Mouse (Mus musculus) thymus, adult 2 months (tissue): ENCODE data around the gene Lrrfip1. TPM values are rescaled to one million over a fixed set of nuclear protein-coding genes. Genes with fewer than 3 reads are reported as not detected.

ENCODE experiments used
- DNase-seq: peaks from one replicate; pipeline ENCODE4 v3.0.0; 2021
- H3K27ac ChIP-seq: fragments of 200-500 bp; 2 replicates; pipeline ENCODE4 v1.5.1; 2012; ENCODE audit warnings: low read length, control low read depth; ENCODE audit not compliant: control insufficient read depth, insufficient read depth
- H3K27me3 ChIP-seq: fragments of 200-500 bp; 2 replicates; pipeline ENCODE4 v1.6.1; 2012; ENCODE audit warnings: mild to moderate bottlenecking, low read length, moderate library complexity, mixed read lengths; ENCODE audit not compliant: control insufficient read depth, insufficient read depth
- H3K36me3 ChIP-seq: fragments of 200-500 bp; 2 replicates; pipeline ENCODE4 v1.6.1; 2012; ENCODE audit warnings: mild to moderate bottlenecking, low read length, moderate library complexity; ENCODE audit not compliant: control insufficient read depth, insufficient read depth
- H3K4me1 ChIP-seq: fragments of 200-500 bp; replicated peaks from 2 replicates; pipeline ENCODE4 v1.6.1; 2012; ENCODE audit warnings: low read length; ENCODE audit not compliant: control insufficient read depth, insufficient read depth
- H3K4me3 ChIP-seq: fragments of 200-500 bp; 2 replicates; pipeline ENCODE4 v1.5.1; 2012; ENCODE audit warnings: mild to moderate bottlenecking, low read length, control low read depth, moderate library complexity; ENCODE audit not compliant: control insufficient read depth, insufficient read depth
- CTCF ChIP-seq: fragments of 200-500 bp; IDR thresholded peaks from 2 replicates; pipeline ENCODE4 v1.5.1; 2012; ENCODE audit warnings: mild to moderate bottlenecking, control low read depth, low read length, moderate library complexity, borderline replicate concordance; ENCODE audit not compliant: control insufficient read depth, poor library complexity, insufficient read depth; ENCODE audit errors: extremely low read depth
- POLR2A ChIP-seq: fragments of 200-500 bp; IDR thresholded peaks from 2 replicates; pipeline ENCODE4 v1.6.1; 2012; ENCODE audit warnings: mild to moderate bottlenecking, low read length, control low read depth, moderate library complexity; ENCODE audit not compliant: control insufficient read depth, poor library complexity, insufficient read depth; ENCODE audit errors: extremely low read depth
- WGBS: fragments of 180-500 bp; shearing (Covaris S2); methylation state at CpG from one replicate; pipeline ENCODE4 v1.1.7; 2018; 5-methylcytosine and 5-hydroxymethylcytosine counted together
- polyA plus RNA-seq: library from polyadenylated mRNA; depleted of rRNA; stranded (reverse); fragments of >200 nt; gene quantifications from 2 replicates; pipeline ENCODE4 v1.2.3, GENCODE M21; 2012

Lrrfip1 gene
- polyA plus RNA-seq, 1 experiment, result 31.8 TPM

- Histone ChIP-seq H3K36me3 (no peaks in the 10 kb centered on the region), H3K27me3 (no peaks in the 10 kb centered on the region), H3K4me1 (no peaks in the 10 kb centered on the region), H3K27ac (no peak overlapping the region), H3K4me3 (no peak overlapping the region)
- WGBS, result 92% methylated on average over 4 of the region's 4 CpGs
- DNase-seq, result no peak
- TF ChIP-seq CTCF (no peak), POLR2A (no peak)
Observed at GRCm38 (mm10) chr1:90962526-90962925, 36.0 kb upstream of the Lrrfip1 start.

DNA sequence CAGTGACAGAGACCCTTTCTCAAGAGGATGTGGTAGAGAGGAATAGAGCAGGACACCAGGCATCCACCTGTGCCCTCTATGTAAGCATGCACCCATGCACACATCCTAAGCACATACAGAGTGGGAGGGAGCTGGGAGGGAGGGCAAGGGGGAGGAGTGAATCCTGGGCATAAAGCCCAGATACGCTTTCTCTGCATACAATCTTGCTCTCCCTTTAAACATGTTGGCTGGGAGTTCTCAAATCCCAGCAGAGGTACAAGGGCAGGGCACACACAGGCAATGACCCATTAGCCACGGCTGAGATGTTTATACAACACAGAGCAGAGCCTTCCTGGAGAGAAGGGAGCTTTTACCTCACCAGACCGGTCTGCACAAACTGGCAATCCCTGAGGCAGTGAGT is 35.5 kb upstream of the Lrrfip1 start:
- Histone ChIP-seq H3K27ac (no peak overlapping the region), H3K27me3 (no peaks in the 10 kb centered on the region), H3K4me3 (no peak overlapping the region), H3K4me1 (no peaks in the 10 kb centered on the region), H3K36me3 (no peaks in the 10 kb centered on the region)
- WGBS, result 94% methylated on average over 3 of the region's 3 CpGs
- DNase-seq, result no peak
- TF ChIP-seq POLR2A (no peak), CTCF (no peak)

GRCm38 (mm10) chr1:90967583-90967982 is 31.0 kb upstream of the Lrrfip1 start:
- H3K27ac ChIP-seq, result no peak overlapping the region
- DNase-seq, result no peak
- no peak for TF ChIP-seq POLR2A
- no peak for TF ChIP-seq CTCF
- no peak overlapping the region for H3K4me3 ChIP-seq
- H3K36me3 ChIP-seq, result no peaks in the 10 kb centered on the region
- no peaks in the 10 kb centered on the region for H3K4me1 ChIP-seq
- H3K27me3 ChIP-seq, result no peaks in the 10 kb centered on the region
- WGBS, result 93% methylated on average over 7 of the region's 7 CpGs

DNA sequence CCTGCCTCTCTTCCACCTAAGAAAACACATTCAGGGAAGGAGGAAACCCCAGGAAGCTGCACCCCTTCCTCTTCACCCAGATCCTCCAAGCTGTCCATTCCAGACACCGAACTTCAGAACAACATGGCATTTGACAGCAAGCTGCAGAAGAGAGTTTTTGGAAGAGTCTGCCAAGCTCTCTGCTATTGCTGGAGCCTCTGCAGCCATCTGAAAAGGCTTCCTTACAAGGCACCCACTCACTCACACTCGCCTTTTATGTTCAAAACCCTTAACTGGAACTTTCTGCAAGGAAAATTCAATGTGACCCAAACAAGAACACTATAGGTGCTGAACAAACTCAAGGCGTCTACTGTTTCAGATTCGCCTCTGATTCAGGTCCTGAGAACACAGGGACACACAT is 29.9 kb upstream of the Lrrfip1 start:
- H3K4me1 ChIP-seq, result no peaks in the 10 kb centered on the region

DNA sequence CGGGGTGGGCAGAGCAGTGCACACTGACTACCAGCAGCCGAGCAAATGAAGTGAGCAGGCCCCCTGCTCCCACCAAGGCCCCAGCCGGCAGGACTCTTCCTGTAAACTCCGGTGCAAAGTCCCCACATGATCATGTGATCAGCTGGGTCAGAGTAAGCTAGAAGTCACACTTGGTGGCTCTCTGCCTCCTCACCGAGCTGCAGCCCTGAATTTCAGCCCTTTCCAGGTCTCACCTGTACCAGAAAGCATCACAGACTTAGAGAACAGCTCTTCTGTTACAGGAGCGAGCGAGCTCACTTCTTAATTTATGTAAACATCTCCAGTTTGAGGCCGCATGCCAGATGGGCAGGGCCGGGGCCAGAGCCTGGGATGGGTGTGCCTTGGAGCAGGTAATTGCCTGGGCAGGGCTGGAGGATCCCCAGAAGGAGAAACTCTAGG is 29.2 kb upstream of the Lrrfip1 start, which contains the start of gene Rab17:
Gene Rab17, minus strand, starts transcription at position 315 of the 438 bp plus-strand sequence.
- no peaks in the 10 kb centered on the region for H3K4me1 ChIP-seq
- no peak for TF ChIP-seq POLR2A
- no peak for TF ChIP-seq CTCF
- no peaks in the 10 kb centered on the region for H3K27me3 ChIP-seq
- no peak within 1 kb of the TSS for H3K4me3 ChIP-seq
- WGBS, result 47% methylated on average over 9 of the region's 9 CpGs
- no peaks in the 10 kb centered on the region for H3K36me3 ChIP-seq
- H3K27ac ChIP-seq, result no peak within 1 kb of the TSS
- no peak for DNase-seq

More for the DNA sequence above, 29.9 kb upstream of the Lrrfip1 start:
- TF ChIP-seq CTCF, result no peak
- no peak for TF ChIP-seq POLR2A
- DNase-seq, result no peak
- no peaks in the 10 kb centered on the region for H3K36me3 ChIP-seq
- H3K4me3 ChIP-seq, result no peak overlapping the region
- WGBS, result 70% methylated on average over 4 of the region's 4 CpGs
- no peaks in the 10 kb centered on the region for H3K27me3 ChIP-seq
- H3K27ac ChIP-seq, result no peak overlapping the region

GRCm38 (mm10) chr1:90969881-90970390 is 28.6 kb upstream of the Lrrfip1 start:
- no peak for TF ChIP-seq CTCF
- TF ChIP-seq POLR2A, result no peak
- Histone ChIP-seq H3K27me3 (no peaks in the 10 kb centered on the region), H3K27ac (no peak overlapping the region), H3K4me3 (no peak overlapping the region), H3K4me1 (no peaks in the 10 kb centered on the region), H3K36me3 (no peaks in the 10 kb centered on the region)
- no peak for DNase-seq
- 87% methylated on average over 10 of the region's 10 CpGs for WGBS
